Comparison of ENCODE assay signal across 8 mouse cellular contexts in the genomic region with DNA sequence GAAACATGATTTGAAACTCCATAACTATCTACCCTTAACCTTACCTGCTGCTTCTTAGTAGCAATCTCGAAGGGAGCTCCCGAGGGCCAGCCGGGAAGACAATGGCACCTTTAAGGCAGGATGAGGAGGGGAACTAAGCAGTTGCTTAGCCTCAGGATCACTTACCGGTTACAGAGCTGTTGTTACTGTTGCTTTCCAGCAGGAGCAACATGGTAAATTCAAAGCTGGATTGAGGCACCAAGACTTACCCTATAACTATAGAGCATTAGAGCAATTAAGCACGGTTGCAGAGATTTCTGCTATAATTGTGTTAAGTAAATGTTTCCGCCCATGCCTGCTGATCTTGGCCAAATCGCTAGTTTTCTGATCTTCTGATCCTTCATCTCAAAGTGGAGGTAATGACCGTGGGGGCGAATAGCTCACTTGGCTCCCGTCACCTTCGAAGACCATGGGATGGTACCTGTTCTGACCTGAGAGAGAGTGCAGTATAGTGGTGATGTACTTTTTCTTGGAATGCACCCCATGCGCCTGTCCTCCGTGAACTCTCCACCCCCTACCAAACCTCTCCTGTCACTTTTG. TPM values are rescaled to one million over a fixed set of nuclear protein-coding genes. Genes with fewer than 3 reads are reported as not detected.
DNase-seq lines count a peak whose midpoint lies in the region; ATAC-seq and TF ChIP-seq lines count a peak whose summit lies in the region.

No protein-coding gene starts in this region.

- no peaks in the 10 kb centered on the region for H3K36me3 ChIP-seq in lung, embryonic 14.5 days (ENCODE audit: insufficient read depth)
- 0 out of 2 replicates have a peak, but pooled peaks cover 3% of the 10 kb centered on the region for H3K36me3 ChIP-seq in limb, embryonic 12.5 days

- H3K9ac ChIP-seq in lung, embryonic 14.5 days: no peak overlapping the region
- H3K9ac ChIP-seq in limb, embryonic 12.5 days (replicated peaks): peak overlapping the region; percentile 62

- DNase-seq in lung, embryonic 14.5 days: peak; percentile 22
- no peak for DNase-seq in lung, postnatal 4 days
- peak; percentile 44 for DNase-seq in retina, postnatal 1 day
- DNase-seq in thymus, postnatal 0 days (ENCODE audit: low spot score): no peak
- DNase-seq in adrenal gland, postnatal 36 days: no peak
- no peak for DNase-seq in left cerebral cortex, adult 9 months (ENCODE audit: low spot score in 2 of 2)

- H3K4me2 ChIP-seq in lung, embryonic 14.5 days: peak overlapping the region; percentile 68
- H3K4me2 ChIP-seq in limb, embryonic 12.5 days: peak overlapping the region; percentile 82

- H3K27me3 ChIP-seq in lung, embryonic 14.5 days (ENCODE audit: insufficient read depth, low read length): peaks cover 30% of the 10 kb centered on the region
- peaks cover 48% of the 10 kb centered on the region for H3K27me3 ChIP-seq in limb, embryonic 12.5 days

- H3K9me3 ChIP-seq in lung, embryonic 14.5 days (ENCODE audit: low read depth, low read length): no peaks in the 10 kb centered on the region
- no peaks in the 10 kb centered on the region for H3K9me3 ChIP-seq in limb, embryonic 12.5 days

- no peak for ATAC-seq in lung, embryonic 14.5 days (ENCODE audit: insufficient read depth)
- ATAC-seq in limb, embryonic 12.5 days (ENCODE audit: insufficient number of reproducible peaks, insufficient read depth, low FRiP score, low TSS enrichment, low read depth): no peak

- no peaks in the 10 kb centered on the region for H3K4me1 ChIP-seq in lung, embryonic 14.5 days (ENCODE audit: insufficient read depth)
- H3K4me1 ChIP-seq in embryonic fibroblast, embryonic 13.5 days (ENCODE audit: control insufficient read depth, insufficient read depth, low read length): peaks cover 18% of the 10 kb centered on the region
- H3K4me1 ChIP-seq in limb, embryonic 12.5 days (replicated peaks): peaks cover 32% of the 10 kb centered on the region

- peak overlapping the region; percentile 37 for H3K4me3 ChIP-seq in lung, embryonic 14.5 days (ENCODE audit: low read depth, low read length)
- H3K4me3 ChIP-seq in embryonic fibroblast, embryonic 13.5 days (ENCODE audit: insufficient read depth, low read length): peak overlapping the region; percentile 55
- peak overlapping the region; percentile 42 for H3K4me3 ChIP-seq in limb, embryonic 12.5 days (replicated peaks)

- no peak overlapping the region for H3K27ac ChIP-seq in lung, embryonic 14.5 days (ENCODE audit: low read depth)
- no peak overlapping the region for H3K27ac ChIP-seq in embryonic fibroblast, embryonic 13.5 days (ENCODE audit: insufficient read depth, low read length)
- no peak overlapping the region for H3K27ac ChIP-seq in limb, embryonic 12.5 days

- no peak for TF ChIP-seq CTCF in lung, embryonic 14.5 days (IDR thresholded peaks at IDR 0.05; ENCODE audit: low read depth)
- no peak for TF ChIP-seq CTCF in embryonic fibroblast, embryonic 13.5 days (IDR thresholded peaks at IDR 0.05; ENCODE audit: borderline replicate concordance, insufficient read depth, low read length)

- no peak for TF ChIP-seq POLR2A in embryonic fibroblast, embryonic 13.5 days (IDR thresholded peaks at IDR 0.05; ENCODE audit: low read depth, low read length)

- WGBS in lung, embryonic 14.5 days: 17% methylated on average over 13 of the region's 13 CpGs
- 17% methylated on average over 13 of the region's 13 CpGs for WGBS in limb, embryonic 12.5 days

RNA-seq across cellular contexts. Expression of a gene that starts 0.6 kb away (rescaled TPM):
- polyA plus RNA-seq in lung, embryonic 14.5 days (2014; fragmentation: Nextera tagmentation; extraction: Ambion mirVana): 0.34 and 0.54 TPM in 2 replicates
- polyA plus RNA-seq in embryonic fibroblast, embryonic 13.5 days (2011; ENCODE audit: insufficient read length, low read depth, missing spikeins): 21.7 and 52.7 TPM in 2 replicates
- 16.8 and 18.7 TPM in 2 replicates for polyA plus RNA-seq in limb, embryonic 12.5 days (2016; fragmentation: Nextera tagmentation; extraction: Ambion mirVana)
- polyA plus RNA-seq in thymus, postnatal 0 days (2015; fragmentation: Nextera tagmentation; extraction: Ambion mirVana): 4.1 and 4.3 TPM in 2 replicates
- 1 to 10 TPM; 1.3 to 2.7 TPM for total RNA-seq in adrenal gland, postnatal 36 days (2021)

RNA-seq across cellular contexts. Expression of a gene that starts 9.7 kb away (rescaled TPM):
- 6.8 and 7.7 TPM in 2 replicates for polyA plus RNA-seq in lung, embryonic 14.5 days (2014; fragmentation: Nextera tagmentation; extraction: Ambion mirVana)
- 4.1 and 5.6 TPM in 2 replicates for polyA plus RNA-seq in embryonic fibroblast, embryonic 13.5 days (2011; ENCODE audit: insufficient read length, low read depth, missing spikeins)
- 10.5 and 11.4 TPM in 2 replicates for polyA plus RNA-seq in limb, embryonic 12.5 days (2016; fragmentation: Nextera tagmentation; extraction: Ambion mirVana)
- 13.7 and 22.1 TPM in 2 replicates for polyA plus RNA-seq in thymus, postnatal 0 days (2015; fragmentation: Nextera tagmentation; extraction: Ambion mirVana)
- total RNA-seq in adrenal gland, postnatal 36 days (2021): 10 to 100 TPM in 1 of 2 experiments, 1 to 10 TPM in 1; 7.6 to 16.8 TPM

Comparison
In these comparisons a context has a peak if more than half of its experiments do, and no peak if none do; other contexts are left out.
1. DNase-seq: peak in lung, embryonic 14.5 days (single experiment) and retina, postnatal 1 day (single experiment); none in lung, postnatal 4 days (0 of 2), thymus, postnatal 0 days (single experiment), adrenal gland, postnatal 36 days (0 of 2) and left cerebral cortex, adult 9 months (0 of 2).
2. Peak in every context shown above with its lines, with median percentiles within 50 percentile points of each other: H3K4me3 ChIP-seq.